Mouse (Mus musculus): ENCODE results near the gene Ece2. TPM values are rescaled to one million over a fixed set of nuclear protein-coding genes. Genes with fewer than 3 reads are reported as not detected.

Gene Ece2
- total RNA-seq (2021): under 1 TPM; 0.49 to 0.72 TPM
- long read RNA-seq, experiment 1: 0 reads
- long read RNA-seq, experiment 2: 0 reads

DNA sequence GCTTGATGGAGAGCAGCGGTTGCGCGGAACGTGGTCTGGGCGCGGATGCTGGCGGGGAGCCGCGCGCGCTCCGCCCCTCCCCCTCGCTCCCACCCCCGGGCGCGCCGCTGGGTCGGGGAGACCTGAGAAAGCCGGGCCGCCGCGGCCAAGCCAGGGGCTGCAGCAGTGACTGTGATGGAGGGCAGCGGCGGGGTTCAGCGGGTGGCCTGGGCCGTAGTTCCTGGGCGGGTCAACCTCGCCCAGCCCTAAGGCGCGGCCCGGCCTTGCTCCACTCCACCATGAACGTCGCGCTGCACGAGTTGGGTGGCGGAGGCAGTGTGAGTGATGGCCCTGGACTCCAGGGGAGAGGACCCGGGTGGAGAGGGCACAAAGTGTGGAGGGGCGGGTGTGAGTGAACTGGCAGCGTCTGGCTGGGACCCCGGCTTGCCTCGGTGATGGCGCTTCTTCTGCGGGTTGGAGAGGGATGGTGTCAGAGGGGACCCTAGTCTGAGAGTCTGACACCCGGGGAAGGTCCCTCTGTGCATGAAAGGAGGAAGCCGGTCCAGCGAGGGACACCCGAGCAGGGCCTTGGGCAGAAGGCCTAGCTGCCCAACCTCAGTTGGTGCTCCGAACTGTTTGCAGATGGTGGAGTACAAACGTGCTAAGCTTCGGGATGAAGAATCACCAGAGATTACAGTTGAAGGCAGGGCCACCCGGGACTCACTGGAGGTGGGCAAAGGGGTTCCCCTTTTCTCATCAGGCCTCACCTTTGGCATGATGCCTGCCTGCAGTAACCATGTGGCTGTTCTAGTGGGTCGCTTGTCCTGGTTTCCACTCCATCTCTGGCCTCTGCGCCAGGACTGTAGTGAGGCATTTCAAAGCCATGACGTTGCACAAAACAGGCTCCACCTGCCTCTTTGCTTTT is at the start of gene Ece2:
Gene Ece2, plus strand, starts transcription at position 98 of the 904 bp plus-strand sequence.
- DNase-seq: peak in 1 of 2 experiments; percentile 22

- DNase-seq: no peak
These were observed 40.2 kb upstream of the Ece2 start, which contains the start of gene Vwa5b2 for GRCm38 (mm10) chr16:20589366-20589938. TSS of gene Vwa5b2 (plus strand) at chr16:20589471.

DNA sequence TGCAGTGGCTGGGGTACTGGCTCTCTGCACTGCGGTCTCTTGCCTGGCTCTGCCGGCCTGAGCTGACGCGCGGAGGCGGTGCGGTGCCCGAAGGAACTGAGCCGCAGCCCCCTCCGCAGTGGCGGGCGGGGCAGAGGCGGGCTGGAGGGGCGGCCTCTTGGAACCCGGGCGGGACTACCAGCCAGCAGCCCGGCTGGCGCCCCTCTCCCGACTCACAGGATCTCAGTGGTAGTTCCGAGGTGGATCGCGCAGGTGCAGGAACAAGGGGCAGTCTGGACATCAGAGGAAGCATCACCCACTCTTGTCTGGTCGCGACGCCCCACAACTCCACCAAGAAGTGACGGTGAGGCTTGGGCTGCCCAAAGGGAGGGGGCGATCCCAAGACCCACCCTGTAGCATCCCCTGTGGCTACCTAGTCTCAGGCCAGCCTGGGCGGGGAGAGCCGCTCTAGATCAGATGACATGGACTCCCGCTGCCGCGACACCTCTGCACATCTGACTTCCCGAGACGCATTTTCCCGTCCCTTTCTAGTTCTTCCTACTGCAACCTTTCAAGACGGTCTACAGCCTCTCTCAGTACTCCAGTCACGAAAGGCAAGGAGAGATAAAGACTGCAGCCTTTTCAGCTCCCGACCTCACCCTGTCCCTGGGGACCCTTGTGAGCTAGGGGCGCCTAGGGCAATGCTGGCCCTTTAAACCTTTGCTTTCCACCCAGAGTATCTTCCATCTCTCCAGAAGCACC is 39.5 kb upstream of the Ece2 start:
- peak in 1 of 2 experiments; percentile 13 for DNase-seq

DNA sequence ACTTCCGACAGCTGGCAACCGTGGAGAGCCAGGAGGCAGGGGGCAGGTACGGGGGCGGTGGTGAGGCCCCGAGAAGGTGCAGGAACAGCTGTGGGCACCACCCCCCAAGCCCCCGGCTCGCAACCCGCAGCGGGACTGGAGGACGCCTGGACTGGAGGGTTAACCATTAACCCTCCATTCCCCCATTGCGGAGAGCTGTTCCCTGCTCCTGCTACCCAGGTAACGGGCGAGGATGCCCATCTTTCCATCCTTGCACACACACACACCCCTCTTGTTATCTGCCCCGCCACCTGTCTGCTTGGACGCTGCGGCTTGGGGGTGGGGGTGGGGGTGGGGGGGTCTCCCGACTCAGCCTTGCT is 39.0 kb upstream of the Ece2 start:
- DNase-seq: no peak

- no peak for DNase-seq
These were observed 38.4 kb upstream of the Ece2 start for GRCm38 (mm10) chr16:20591076-20591705.

DNA sequence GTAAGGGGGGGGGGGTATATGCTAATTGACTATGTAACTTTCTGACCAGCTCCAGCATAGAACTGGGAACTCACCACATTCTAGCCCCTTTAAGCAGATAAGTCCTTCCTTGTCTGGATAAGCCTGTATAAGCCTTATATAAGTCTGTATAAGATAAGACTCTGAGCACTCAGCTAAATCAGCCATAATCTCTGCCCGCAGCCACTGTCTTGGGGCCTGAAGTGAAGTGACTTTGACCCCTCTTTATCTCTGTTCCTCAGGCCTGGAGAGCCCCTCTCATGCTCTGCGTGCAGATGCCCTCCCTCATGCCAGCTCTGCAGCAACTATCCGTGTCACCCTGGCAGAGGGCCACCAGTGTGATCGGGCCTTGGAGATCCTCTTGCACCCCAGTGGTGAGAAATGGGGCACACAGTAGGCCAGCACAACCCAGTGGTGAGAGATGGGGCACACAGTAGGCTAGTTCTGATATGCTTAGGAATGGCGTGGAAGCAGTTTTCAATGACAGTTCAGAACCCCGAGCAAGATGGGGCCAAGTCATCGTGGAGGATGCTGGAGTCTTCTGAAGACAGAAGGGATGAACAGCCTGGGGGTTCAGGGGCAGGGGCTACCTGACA is 34.5 kb upstream of the Ece2 start:
- no peak for DNase-seq

DNA sequence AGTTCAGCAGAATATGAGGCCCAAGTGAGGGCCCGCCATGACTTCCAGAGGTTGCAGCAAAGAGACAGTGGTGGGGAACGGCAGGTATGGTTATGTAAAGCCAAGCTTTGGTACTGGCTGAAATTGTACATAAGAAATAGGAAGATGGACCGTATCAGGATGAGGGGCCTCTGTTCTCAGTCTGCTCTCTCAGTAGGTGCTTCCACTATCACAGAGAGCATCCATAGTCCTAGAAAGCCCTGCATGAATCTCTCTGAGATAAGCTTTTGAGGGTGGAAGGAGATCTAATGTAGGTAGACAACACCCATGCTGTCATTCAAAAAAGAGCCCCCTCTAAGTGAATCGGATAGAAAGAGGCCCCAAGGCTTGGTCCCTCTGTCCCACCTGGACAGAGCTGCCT is 33.9 kb upstream of the Ece2 start:
- DNase-seq: no peak

DNA sequence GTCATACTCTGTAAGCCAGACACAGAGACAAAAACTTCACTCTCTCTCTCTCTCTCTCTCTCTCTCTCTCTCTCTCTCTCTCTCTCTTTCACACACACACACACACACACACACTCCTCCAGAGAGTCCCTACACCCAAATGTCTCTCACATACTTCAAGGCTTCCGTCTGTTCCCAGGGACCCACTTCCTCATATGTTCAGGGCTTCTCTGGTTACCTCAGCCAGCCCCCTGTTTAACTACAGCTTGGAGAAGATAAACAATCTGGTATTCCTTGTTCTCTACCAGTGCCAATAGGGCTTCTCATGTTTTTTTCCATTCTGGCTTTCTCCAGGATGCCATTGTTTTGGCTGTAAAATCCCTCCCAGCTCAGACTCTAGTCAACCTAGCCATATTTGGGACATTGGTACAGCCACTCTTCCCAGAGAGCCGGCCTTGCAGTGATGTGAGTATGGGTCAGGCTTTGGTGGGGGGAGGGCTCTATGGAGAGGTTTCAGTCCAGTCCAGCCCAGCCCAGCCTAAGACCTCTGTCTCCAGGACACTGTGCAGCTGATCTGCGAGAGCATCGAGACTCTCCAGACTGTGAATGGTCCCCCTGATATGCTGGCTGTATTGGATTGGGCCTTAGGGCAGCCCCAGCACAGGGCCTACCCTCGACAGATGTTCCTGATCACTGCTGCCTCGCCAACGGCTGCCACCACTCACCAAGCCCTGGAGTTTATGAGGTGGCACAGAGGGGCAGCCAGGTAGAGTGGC is 32.8 kb upstream of the Ece2 start:
- no peak for DNase-seq

DNA sequence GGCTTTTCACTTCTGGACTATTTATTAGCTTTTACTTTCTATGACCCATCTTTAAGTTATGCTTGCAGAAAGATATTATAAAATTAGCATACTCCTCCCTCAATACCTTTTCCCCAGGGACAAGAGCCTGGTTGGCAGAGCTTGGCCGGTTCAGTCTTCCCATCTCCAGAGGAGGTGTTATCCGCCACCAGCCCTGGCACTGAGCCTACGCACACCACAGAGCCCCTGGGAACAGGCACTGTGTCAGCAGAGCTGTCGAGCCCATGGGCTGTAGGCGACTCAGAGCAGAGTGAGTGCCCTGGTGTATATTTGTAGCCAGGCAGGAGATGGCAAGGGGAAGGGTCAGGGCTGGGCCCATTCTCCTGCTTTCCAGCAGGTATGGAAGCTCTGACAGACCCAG is 29.1 kb upstream of the Ece2 start:
- no peak for DNase-seq

DNA sequence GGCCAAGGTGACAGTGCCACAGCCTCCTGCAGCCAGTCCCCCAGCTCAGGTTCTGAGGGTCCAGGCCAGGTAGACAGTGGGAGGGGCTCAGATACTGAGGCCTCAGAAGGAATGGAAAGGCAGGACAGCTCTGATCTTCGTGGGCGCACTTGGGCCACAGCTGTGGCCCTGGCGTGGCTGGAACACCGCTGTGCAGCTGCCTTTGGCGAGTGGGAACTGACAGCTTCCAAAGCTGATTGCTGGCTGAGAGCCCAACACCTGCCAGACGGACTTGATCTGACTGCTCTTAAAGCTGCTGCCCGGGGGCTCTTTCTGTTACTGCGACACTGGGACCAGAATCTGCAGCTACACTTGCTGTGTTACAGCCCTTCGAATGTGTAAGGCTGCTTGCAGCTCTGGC is 24.9 kb upstream of the Ece2 start:
- DNase-seq: no peak

GRCm38 (mm10) chr16:20610501-20611356 is 18.9 kb upstream of the Ece2 start:
- peak; percentile 73 to 86 for DNase-seq

DNA sequence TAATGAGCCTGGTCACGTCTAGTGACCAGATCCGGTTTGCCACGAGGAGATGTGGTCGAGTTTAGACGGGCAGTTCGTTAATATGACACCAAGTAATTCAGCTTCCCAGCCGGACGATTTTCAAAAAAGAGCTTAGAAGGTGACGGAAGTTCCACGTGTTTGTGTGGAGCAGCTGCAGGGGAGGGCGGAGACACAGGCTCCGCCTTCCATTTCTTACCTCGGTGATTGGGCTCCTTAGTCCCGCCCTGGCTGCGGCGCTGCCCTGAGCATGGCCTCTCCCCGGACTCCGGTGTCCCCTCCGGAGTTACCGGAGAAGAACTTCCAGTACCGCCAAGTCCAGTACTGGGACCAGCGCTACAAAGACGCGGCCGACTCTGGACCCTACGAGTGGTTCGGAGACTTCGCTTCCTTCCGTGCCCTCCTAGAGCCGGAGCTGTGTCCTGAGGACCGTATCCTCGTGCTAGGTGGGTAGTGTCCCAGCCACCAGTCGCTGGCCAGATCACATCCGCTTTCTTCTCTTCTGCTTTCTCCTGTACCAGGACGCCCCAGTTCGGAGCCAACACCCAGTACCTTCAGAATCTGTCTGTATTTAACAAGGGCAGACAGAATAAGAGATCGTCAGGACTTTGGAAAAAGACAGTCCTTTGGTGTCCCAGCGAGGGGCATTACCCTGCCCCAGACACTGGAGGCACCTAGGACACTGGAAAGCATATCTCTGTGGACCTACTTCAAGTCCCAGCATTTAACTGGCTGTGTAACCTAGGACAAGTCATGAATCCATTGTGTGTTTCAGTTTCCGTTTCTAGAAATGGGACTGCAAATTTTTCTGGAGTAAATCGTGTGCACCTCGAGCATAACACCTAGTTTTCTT is 18.0 kb upstream of the Ece2 start, which contains the start of the genes Eef1akmt4, Gm49333 and Alg3:
Gene Eef1akmt4, plus strand, starts transcription at position 237 of the 871 bp plus-strand sequence.
Gene Gm49333, plus strand, starts transcription at position 254 of the 871 bp plus-strand sequence.
Gene Alg3, minus strand, starts transcription at position 379 of the 871 bp plus-strand sequence.
- DNase-seq: peak; percentile 87 to 94

DNA sequence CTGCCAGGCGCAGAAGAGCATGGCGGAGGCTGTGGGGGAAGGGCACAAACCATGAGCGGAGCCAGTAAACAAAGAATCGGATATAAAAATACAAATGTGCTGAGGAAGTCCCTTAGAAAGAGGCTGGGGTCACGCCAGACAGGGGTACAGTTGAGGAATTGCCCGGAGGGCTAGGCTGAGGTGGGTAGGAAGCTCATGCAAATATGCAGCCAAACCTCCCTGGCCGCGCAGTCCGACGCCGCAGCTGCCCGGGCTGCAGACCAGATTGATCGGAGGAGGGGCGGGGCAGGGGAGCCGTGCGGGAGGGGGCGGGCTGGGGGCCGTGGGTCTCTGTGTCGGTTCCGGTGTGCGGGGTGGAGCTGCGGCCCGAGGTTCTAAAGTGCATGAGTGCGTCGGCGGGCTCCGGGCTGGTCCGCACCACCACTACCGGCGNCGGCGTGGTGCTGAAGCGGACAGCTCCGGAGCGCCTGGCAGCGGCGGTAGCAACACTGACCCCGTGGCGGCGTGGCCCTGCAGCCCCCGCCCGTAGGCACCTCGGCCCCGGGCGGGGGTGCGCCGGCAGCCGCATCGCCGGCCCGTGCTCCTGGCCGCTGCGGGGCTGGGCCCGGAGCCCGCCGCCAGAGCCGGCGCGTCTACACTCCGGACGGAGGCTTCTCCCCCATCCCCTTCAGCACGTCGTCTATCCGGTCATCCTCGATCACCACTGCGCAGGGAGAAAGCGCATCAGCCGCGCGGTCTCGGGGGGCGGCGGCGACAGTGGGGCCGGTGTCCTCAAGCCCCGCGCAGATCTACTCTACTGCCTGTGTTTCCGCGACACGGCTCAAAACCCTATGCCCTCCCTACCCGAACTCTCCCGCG is 9.9 kb upstream of the Ece2 start:
- peak; percentile 14 to 39 for DNase-seq

DNA sequence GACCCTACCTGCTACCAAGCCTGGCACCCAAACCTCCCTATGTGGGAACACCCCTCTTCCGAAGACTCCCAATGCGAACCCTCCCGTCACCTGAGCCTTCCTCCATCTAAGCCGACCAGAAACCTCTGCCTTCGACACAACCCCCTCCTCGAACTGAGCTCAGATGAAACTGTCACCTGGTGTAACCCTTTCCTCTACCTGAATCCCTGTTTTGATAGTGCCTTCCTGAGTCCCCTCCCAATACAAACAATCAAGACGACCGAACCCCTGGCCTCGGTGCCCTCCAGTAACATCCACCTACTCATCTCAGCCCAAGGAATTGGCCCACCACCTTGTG is 9.3 kb upstream of the Ece2 start:
- peak in 1 of 2 experiments; percentile 17 for DNase-seq

DNA sequence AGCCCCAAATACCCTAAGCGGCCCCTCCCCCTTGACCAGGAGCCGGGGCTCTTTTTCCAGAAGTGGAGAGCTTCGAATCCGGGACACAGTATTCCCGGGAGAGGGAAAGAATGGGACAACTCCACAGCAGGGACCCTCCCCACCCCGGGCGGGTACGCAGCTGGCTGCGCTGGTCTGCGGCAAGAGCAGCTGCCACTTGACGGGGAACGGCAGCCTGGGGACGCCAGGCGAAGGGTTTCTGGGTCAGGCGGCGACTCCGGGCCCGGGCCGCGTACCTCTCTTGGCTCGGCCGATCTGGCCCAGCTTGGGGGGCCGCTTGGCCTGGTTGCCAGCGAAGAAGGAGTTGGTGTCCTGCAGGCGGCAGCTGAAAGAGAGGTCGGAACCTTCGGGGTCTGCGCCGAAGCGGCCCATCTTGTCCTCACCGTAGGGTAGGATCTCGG is 8.9 kb upstream of the Ece2 start:
- peak in 1 of 2 experiments; percentile 7 for DNase-seq

GRCm38 (mm10) chr16:20621191-20621990 is 8.2 kb upstream of the Ece2 start, which contains the start of gene Camk2n2:
TSS of gene Camk2n2 (minus strand) at chr16:20621287.
- DNase-seq: peak; percentile 80 to 81
